Mouse (Mus musculus) midbrain, postnatal 0 days (tissue): ENCODE results near the gene Olfr229. TPM values are rescaled to one million over a fixed set of nuclear protein-coding genes. Genes with fewer than 3 reads are reported as not detected.
"Not testable (repeated sequence)": the region's sequence is repeated elsewhere in the genome, so short reads cannot be mapped to it uniquely, and the experiment has no call there.

Experiments
- ATAC-seq: fragments of 200-750 bp; cut with Nextera tagmentation; 2 replicates; pipeline ENCODE4 v1.8.0; 2017; ENCODE audit warnings: moderate number of reproducible peaks, mild to moderate bottlenecking, moderate TSS enrichment, moderate library complexity; ENCODE audit not compliant: low FRiP score
- DNase-seq: peaks from one replicate; pipeline ENCODE4 v3.0.0-alpha.2; 2015; ENCODE audit warnings: low spot score
- H3K27ac ChIP-seq: fragments of 300-500 bp; sonication (generic); 2 replicates; pipeline ENCODE4 v1.5.1; 2014; ENCODE audit warnings: low read depth, mild to moderate bottlenecking, low read length, mixed read lengths
- H3K27me3 ChIP-seq: fragments of 300-500 bp; sonication (generic); 2 replicates; pipeline ENCODE4 v1.6.1; 2014; ENCODE audit warnings: low read length, control low read depth, mixed read lengths; ENCODE audit not compliant: insufficient read depth
- H3K36me3 ChIP-seq: fragments of 300-500 bp; sonication (generic); 2 replicates; pipeline ENCODE4 v1.6.1; 2014; ENCODE audit warnings: low read length, control low read depth, mixed read lengths; ENCODE audit not compliant: insufficient read depth
- H3K4me1 ChIP-seq: fragments of 300-500 bp; sonication (generic); 2 replicates; pipeline ENCODE4 v1.6.1; 2014; ENCODE audit warnings: mild to moderate bottlenecking, control low read depth, antibody characterized with exemption, low read length, mixed read lengths; ENCODE audit not compliant: insufficient read depth
- H3K4me2 ChIP-seq: fragments of 300-500 bp; sonication (generic); 2 replicates; pipeline ENCODE4 v1.6.1; 2014; ENCODE audit warnings: low read depth, mild to moderate bottlenecking, low read length, mixed read lengths; ENCODE audit not compliant: poor library complexity, severe bottlenecking
- H3K4me3 ChIP-seq: fragments of 300-500 bp; sonication (generic); 2 replicates; pipeline ENCODE4 v1.5.1; 2014; ENCODE audit warnings: low read depth, mild to moderate bottlenecking, low read length, moderate library complexity
- H3K9ac ChIP-seq: fragments of 300-500 bp; sonication (generic); replicated peaks from 2 replicates; pipeline ENCODE4 v1.6.1; 2014; ENCODE audit warnings: mild to moderate bottlenecking, low read length, moderate library complexity, mixed read lengths; ENCODE audit not compliant: poor library complexity, severe bottlenecking
- H3K9me3 ChIP-seq: fragments of 300-500 bp; sonication (generic); 2 replicates; pipeline ENCODE4 v1.6.1; 2016; ENCODE audit warnings: low read length, control low read depth
- CTCF ChIP-seq: IDR thresholded peaks from 2 replicates; pipeline ENCODE4 v1.5.1; 2016; ENCODE audit warnings: antibody characterized with exemption, mild to moderate bottlenecking
- WGBS: fragments of 180-500 bp; shearing (Covaris S2); extraction: QIAGEN DNeasy Blood & Tissue Kit; methylation state at CpG from one replicate; pipeline ENCODE4 v1.1.7; 2014; 5-methylcytosine and 5-hydroxymethylcytosine counted together
- polyA plus RNA-seq: library from polyadenylated mRNA; unstranded; fragments of >200 nt; fragmentation: Nextera tagmentation; extraction: Ambion mirVana; gene quantifications from 2 replicates; pipeline ENCODE4 v1.2.1, GENCODE M21; 2015
- total RNA-seq: library from RNA; depleted of rRNA; stranded (reverse); fragments of >200 nt; gene quantifications from 2 replicates; pipeline ENCODE4 v1.2.3, GENCODE M21; 2014; rRNA removed

The Olfr229 gene
- total and polyA plus RNA-seq, 2 experiments from 2014 or later, result not detected

DNA sequence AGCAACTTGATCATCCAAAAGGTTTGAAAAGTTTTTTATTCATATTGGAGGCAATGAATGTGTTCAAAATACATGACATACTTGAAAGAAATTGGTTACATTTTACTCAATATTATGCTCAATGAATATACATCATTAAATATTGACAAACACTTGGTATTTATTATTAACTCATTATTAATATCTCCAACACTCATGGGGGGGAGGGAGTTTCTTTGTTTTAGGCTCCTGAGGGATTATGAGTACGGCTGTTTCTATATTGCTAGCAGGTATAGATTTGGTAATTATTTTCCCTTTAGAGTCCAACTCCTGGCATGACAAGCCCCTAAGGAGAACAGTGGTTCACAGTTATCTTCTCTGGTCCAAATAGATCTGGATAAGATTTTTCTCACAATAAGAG is 30.1 kb downstream of the Olfr229 start, which contains the start of gene Olfr974:
TSS of gene Olfr974 (plus strand) at position 301 of the 400 bp plus-strand sequence.
- Histone ChIP-seq H3K27me3 (no peaks in the 10 kb centered on the region), H3K27ac (no peak within 1 kb of the TSS), H3K9ac (no peak within 1 kb of the TSS), H3K9me3 (no peaks in the 10 kb centered on the region), H3K4me1 (no peaks in the 10 kb centered on the region), H3K4me3 (no peak within 1 kb of the TSS), H3K36me3 (no peaks in the 10 kb centered on the region), H3K4me2 (no peak within 1 kb of the TSS)
- no peak for TF ChIP-seq CTCF
- ATAC-seq (no peak), DNase-seq (no peak)
- 81% methylated on average over 1 of the region's 1 CpGs for WGBS

DNA sequence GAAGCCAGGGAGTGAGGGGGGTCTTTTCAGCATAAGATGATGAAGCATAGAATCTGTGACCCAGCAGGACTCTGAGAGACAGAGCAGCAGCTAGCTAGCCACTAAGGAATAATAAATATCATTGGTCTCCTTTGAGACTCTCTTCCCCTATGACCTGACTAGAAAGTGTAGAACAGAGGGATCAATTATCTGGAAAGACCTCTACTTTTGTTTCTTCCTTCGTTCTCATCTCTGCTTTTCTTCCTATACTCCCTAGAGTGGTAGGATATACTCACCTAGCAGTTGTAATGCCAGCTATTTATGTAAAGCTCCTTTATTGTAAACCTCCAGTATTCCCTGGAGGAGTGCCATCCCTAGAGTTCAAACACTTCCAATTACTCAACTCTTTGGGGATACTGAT is 44.8 kb downstream of the Olfr229 start, which contains the start of gene Olfr975:
TSS of gene Olfr975 (minus strand) at position 101 of the 400 bp plus-strand sequence.
- TF ChIP-seq CTCF, result no peak
- ATAC-seq (no peak), DNase-seq (no peak)
- Histone ChIP-seq H3K4me2 (no peak within 1 kb of the TSS), H3K27me3 (no peaks in the 10 kb centered on the region), H3K4me3 (no peak within 1 kb of the TSS), H3K27ac (no peak within 1 kb of the TSS), H3K9ac (no peak within 1 kb of the TSS), H3K36me3 (no peaks in the 10 kb centered on the region), H3K9me3 (no peaks in the 10 kb centered on the region), H3K4me1 (no peaks in the 10 kb centered on the region)
- 61% methylated on average over 1 of the region's 1 CpGs for WGBS

DNA sequence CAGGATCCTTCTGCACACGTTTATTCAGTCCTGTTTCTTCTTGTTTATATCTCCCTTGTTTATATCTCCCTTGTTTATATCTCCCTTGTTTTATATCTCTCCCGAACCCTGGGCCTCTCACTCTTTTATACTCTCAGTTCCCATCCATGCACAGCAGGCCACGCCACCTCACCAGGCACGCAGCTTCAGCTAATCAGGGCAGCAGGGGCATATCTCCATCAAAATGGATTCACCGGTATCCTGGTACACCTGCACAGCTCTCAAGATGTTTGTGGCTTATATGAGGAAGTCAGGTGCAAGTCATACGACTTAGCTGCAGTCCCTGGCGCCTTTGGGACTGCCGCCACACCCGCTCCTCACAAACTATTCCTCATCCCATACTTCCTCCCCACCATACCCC is 53.9 kb downstream of the Olfr229 start, which contains the start of gene Olfr976:
TSS of gene Olfr976 (minus strand) at position 101 of the 400 bp plus-strand sequence.
- not testable (repeated sequence) for H3K4me3 ChIP-seq, H3K4me1 ChIP-seq, ATAC-seq, H3K27me3 ChIP-seq, H3K9me3 ChIP-seq, H3K27ac ChIP-seq, H3K36me3 ChIP-seq, H3K9ac ChIP-seq, DNase-seq, H3K4me2 ChIP-seq
- WGBS, result 86% methylated on average over 6 of the region's 9 CpGs

Other genes starting within 250 kb of the Olfr229 start
- not detected in 2 replicates for gene Olfr963, start 240.1 kb upstream of the Olfr229 start, total RNA-seq
- not detected in 2 replicates for gene Olfr963, start 240.1 kb upstream of the Olfr229 start, polyA plus RNA-seq
- not detected in 2 replicates for gene Olfr149, start 200.2 kb upstream of the Olfr229 start, total RNA-seq
- gene Olfr149, start 200.2 kb upstream of the Olfr229 start, polyA plus RNA-seq, result not detected in 2 replicates
- gene Olfr965, start 196.0 kb upstream of the Olfr229 start, total RNA-seq, result not detected in 2 replicates
- gene Olfr965, start 196.0 kb upstream of the Olfr229 start, polyA plus RNA-seq, result not detected in 2 replicates
- not detected in 2 replicates for gene Olfr150, start 176.4 kb upstream of the Olfr229 start, total RNA-seq
- not detected in 2 replicates for gene Olfr150, start 176.4 kb upstream of the Olfr229 start, polyA plus RNA-seq
- gene Olfr967, start 161.1 kb upstream of the Olfr229 start, total RNA-seq, result not detected in 2 replicates
- gene Olfr967, start 161.1 kb upstream of the Olfr229 start, polyA plus RNA-seq, result not detected in 2 replicates
- gene Olfr968, start 124.1 kb upstream of the Olfr229 start, total RNA-seq, result not detected in 2 replicates
- not detected in 2 replicates for gene Olfr968, start 124.1 kb upstream of the Olfr229 start, polyA plus RNA-seq
- not detected in 2 replicates for gene Olfr969, start 116.4 kb upstream of the Olfr229 start, total RNA-seq
- gene Olfr969, start 116.4 kb upstream of the Olfr229 start, polyA plus RNA-seq, result not detected in 2 replicates
- not detected in 2 replicates for gene Olfr970, start 98.5 kb upstream of the Olfr229 start, total RNA-seq
- gene Olfr970, start 98.5 kb upstream of the Olfr229 start, polyA plus RNA-seq, result not detected in 2 replicates
- gene Olfr971, start 70.5 kb upstream of the Olfr229 start, total RNA-seq, result not detected in 2 replicates
- not detected in 2 replicates for gene Olfr971, start 70.5 kb upstream of the Olfr229 start, polyA plus RNA-seq
- not detected in 2 replicates for gene Olfr972, start 40.9 kb upstream of the Olfr229 start, total RNA-seq
- not detected in 2 replicates for gene Olfr972, start 40.9 kb upstream of the Olfr229 start, polyA plus RNA-seq
- gene Olfr974, start 30.2 kb downstream of the Olfr229 start, total RNA-seq, result not detected in 2 replicates
- gene Olfr974, start 30.2 kb downstream of the Olfr229 start, polyA plus RNA-seq, result 0.10 TPM in 1 of 2 replicates, not detected in the other
- gene Olfr975, start 44.7 kb downstream of the Olfr229 start, total RNA-seq, result not detected in 2 replicates
- not detected in 2 replicates for gene Olfr975, start 44.7 kb downstream of the Olfr229 start, polyA plus RNA-seq
- gene Olfr976, start 53.8 kb downstream of the Olfr229 start, total RNA-seq, result not detected in 2 replicates
- not detected in 2 replicates for gene Olfr976, start 53.8 kb downstream of the Olfr229 start, polyA plus RNA-seq
- not detected in 2 replicates for gene Olfr978, start 84.8 kb downstream of the Olfr229 start, total RNA-seq
- gene Olfr978, start 84.8 kb downstream of the Olfr229 start, polyA plus RNA-seq, result not detected in 2 replicates
- not detected in 2 replicates for gene Olfr979, start 96.1 kb downstream of the Olfr229 start, total RNA-seq
- not detected in 2 replicates for gene Olfr979, start 96.1 kb downstream of the Olfr229 start, polyA plus RNA-seq
- not detected in 2 replicates for gene Olfr980, start 102.2 kb downstream of the Olfr229 start, total RNA-seq
- gene Olfr980, start 102.2 kb downstream of the Olfr229 start, polyA plus RNA-seq, result not detected in 2 replicates
- gene Olfr981, start 114.1 kb downstream of the Olfr229 start, total RNA-seq, result not detected in 2 replicates
- not detected in 2 replicates for gene Olfr981, start 114.1 kb downstream of the Olfr229 start, polyA plus RNA-seq
- gene Olfr982, start 166.5 kb downstream of the Olfr229 start, total RNA-seq, result not detected in 2 replicates
- gene Olfr982, start 166.5 kb downstream of the Olfr229 start, polyA plus RNA-seq, result not detected in 2 replicates
- not detected in 2 replicates for gene Olfr983, start 186.3 kb downstream of the Olfr229 start, total RNA-seq
- gene Olfr983, start 186.3 kb downstream of the Olfr229 start, polyA plus RNA-seq, result not detected in 2 replicates
- not detected in 2 replicates for gene Olfr984, start 206.9 kb downstream of the Olfr229 start, total RNA-seq
- gene Olfr984, start 206.9 kb downstream of the Olfr229 start, polyA plus RNA-seq, result not detected in 2 replicates
- gene Olfr985, start 222.8 kb downstream of the Olfr229 start, total RNA-seq, result not detected in 2 replicates
- gene Olfr985, start 222.8 kb downstream of the Olfr229 start, polyA plus RNA-seq, result not detected in 2 replicates
- gene Tmem225, start 240.8 kb downstream of the Olfr229 start, total RNA-seq, result not detected in 2 replicates
- not detected in 2 replicates for gene Tmem225, start 240.8 kb downstream of the Olfr229 start, polyA plus RNA-seq